21 mouse cellular contexts compared by ENCODE assay signal in the genomic region with DNA sequence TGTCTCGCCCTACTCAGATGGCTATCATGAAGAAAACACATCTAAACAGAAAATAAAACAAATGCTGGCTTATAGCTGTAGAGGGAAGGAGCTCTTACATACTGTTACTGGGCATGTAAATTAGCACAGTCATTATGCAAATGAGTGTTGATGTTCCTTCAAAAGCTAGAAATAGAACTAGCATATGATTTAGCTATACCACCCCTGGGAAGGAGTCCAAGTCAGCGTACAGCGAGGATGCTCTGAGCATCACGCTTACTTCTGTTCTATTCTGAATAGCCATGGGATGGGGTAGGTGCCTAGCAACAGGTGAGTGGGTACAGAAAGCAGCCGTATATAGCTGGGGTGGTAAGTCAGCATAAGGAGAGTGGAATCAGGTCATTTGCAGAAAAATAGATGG. TPM values are rescaled to one million over a fixed set of nuclear protein-coding genes. Genes with fewer than 3 reads are reported as not detected.
DNase-seq lines count a peak whose midpoint lies in the region; ATAC-seq lines count a peak whose summit lies in the region.
"Had no signal": no experiment of that assay in that cellular context is flagged by ENCODE, and none has a peak within 500 bp of the region (broad histone marks: within the 10 kb centered on the region; RNA-seq: fewer than 3 reads in every experiment).

No protein-coding gene starts in this region.

- H3K4me3 ChIP-seq in hindbrain, embryonic 16.5 days (ENCODE audit: low read length) = no peak overlapping the region
- no peak overlapping the region for H3K4me3 ChIP-seq in hindbrain, embryonic 11.5 days (ENCODE audit: low read depth, low read length)
- H3K4me3 ChIP-seq: erythroblast, embryonic 14.5 days; heart, embryonic 13.5 days; hindbrain, embryonic 13.5 days; limb, embryonic 15.5 days; midbrain, embryonic 12.5 days; neural tube, embryonic 12.5 days; stomach, embryonic 15.5 days had no signal

- H3K9me3 ChIP-seq in hindbrain, embryonic 16.5 days (ENCODE audit: control insufficient read depth, low read length) = no peaks in the 10 kb centered on the region
- no peaks in the 10 kb centered on the region for H3K9me3 ChIP-seq in hindbrain, embryonic 11.5 days (ENCODE audit: control insufficient read depth, low read length)
- H3K9me3 ChIP-seq: heart, embryonic 13.5 days; hindbrain, embryonic 13.5 days; limb, embryonic 15.5 days; midbrain, embryonic 12.5 days; neural tube, embryonic 12.5 days; stomach, embryonic 15.5 days had no signal

- 56% methylated on average over 5 of the region's 5 CpGs for WGBS in hindbrain, embryonic 16.5 days
- 95% methylated on average over 5 of the region's 5 CpGs for WGBS in hindbrain, embryonic 11.5 days

- H3K27me3 ChIP-seq in hindbrain, embryonic 16.5 days (replicated peaks; ENCODE audit: control insufficient read depth, insufficient read depth, low read length) = no peaks in the 10 kb centered on the region
- no peaks in the 10 kb centered on the region for H3K27me3 ChIP-seq in hindbrain, embryonic 11.5 days (ENCODE audit: control insufficient read depth, insufficient read depth, low read length)
- H3K27me3 ChIP-seq: heart, embryonic 13.5 days; hindbrain, embryonic 13.5 days; limb, embryonic 15.5 days; midbrain, embryonic 12.5 days; neural tube, embryonic 12.5 days; stomach, embryonic 15.5 days had no signal

- no peak overlapping the region for H3K4me2 ChIP-seq in hindbrain, embryonic 16.5 days (ENCODE audit: low read length)
- H3K4me2 ChIP-seq in hindbrain, embryonic 11.5 days (replicated peaks; ENCODE audit: low read depth, low read length) = no peak overlapping the region
- H3K4me2 ChIP-seq: heart, embryonic 13.5 days; hindbrain, embryonic 13.5 days; limb, embryonic 15.5 days; midbrain, embryonic 12.5 days; neural tube, embryonic 12.5 days; stomach, embryonic 15.5 days had no signal

- no peaks in the 10 kb centered on the region for H3K36me3 ChIP-seq in hindbrain, embryonic 16.5 days (ENCODE audit: control insufficient read depth, insufficient read depth, low read length)
- no peaks in the 10 kb centered on the region for H3K36me3 ChIP-seq in hindbrain, embryonic 11.5 days (ENCODE audit: control insufficient read depth, insufficient read depth, low read length)
- H3K36me3 ChIP-seq: heart, embryonic 13.5 days; hindbrain, embryonic 13.5 days; limb, embryonic 15.5 days; midbrain, embryonic 12.5 days; neural tube, embryonic 12.5 days; stomach, embryonic 15.5 days had no signal

- H3K9ac ChIP-seq in hindbrain, embryonic 16.5 days (ENCODE audit: low read depth, low read length) = no peak overlapping the region
- H3K9ac ChIP-seq in hindbrain, embryonic 11.5 days (ENCODE audit: low read depth, low read length) = no peak overlapping the region
- H3K9ac ChIP-seq: heart, embryonic 13.5 days; hindbrain, embryonic 13.5 days; limb, embryonic 15.5 days; midbrain, embryonic 12.5 days; neural tube, embryonic 12.5 days; stomach, embryonic 15.5 days had no signal

- peaks cover 32% of the 10 kb centered on the region for H3K4me1 ChIP-seq in hindbrain, embryonic 16.5 days (ENCODE audit: control insufficient read depth, insufficient read depth, low read depth, low read length)
- no peaks in the 10 kb centered on the region for H3K4me1 ChIP-seq in hindbrain, embryonic 11.5 days (replicated peaks; ENCODE audit: control insufficient read depth, insufficient read depth, low read length)

- 0 out of 2 replicates have a peak, but pooled peaks have one; percentile 6 for ATAC-seq in hindbrain, embryonic 16.5 days
- no peak for ATAC-seq in hindbrain, embryonic 11.5 days (ENCODE audit: low FRiP score)

- no peak overlapping the region for H3K27ac ChIP-seq in hindbrain, embryonic 16.5 days (ENCODE audit: low read depth, low read length)
- no peak overlapping the region for H3K27ac ChIP-seq in hindbrain, embryonic 11.5 days (ENCODE audit: low read depth, low read length)
- H3K27ac ChIP-seq: heart, embryonic 13.5 days; limb, embryonic 15.5 days; neural tube, embryonic 12.5 days had no signal

- DNase-seq in hindbrain, embryonic 11.5 days (ENCODE audit: low spot score) = no peak
- peak; percentile 36 for DNase-seq in brain, embryonic 18.5 days (ENCODE audit: low read depth, low spot score)
- peak; percentile 55 to 87 for DNase-seq in frontal cortex, postnatal 36 days (ENCODE audit: low spot score in 2 of 2)
- DNase-seq in right cerebral cortex, adult 2 months (ENCODE audit: low spot score in 2 of 2) = peak; percentile 72 to 78
- DNase-seq in ovary, postnatal 14 days (ENCODE audit: low spot score) = no peak
- no peak for DNase-seq in urinary bladder, postnatal 4 days (ENCODE audit: low spot score in 2 of 2)
- no peak for DNase-seq in adrenal gland, adult 2 months
- DNase-seq: B cell, adult 2 months; cerebellum, adult 9-11 months; gastrocnemius, postnatal 14 days; kidney, adult 9 months; lung, adult 18-20 months; lung, postnatal 4 days had no signal

RNA-seq across cellular contexts. Expression of gene Plekha5, which starts 55.1 kb away (rescaled TPM):
- 31.2 and 34.9 TPM in 2 replicates for polyA plus RNA-seq in hindbrain, embryonic 16.5 days (2015; fragmentation: Nextera tagmentation; extraction: Ambion mirVana)
- polyA plus RNA-seq in hindbrain, embryonic 11.5 days (2014; fragmentation: Nextera tagmentation; extraction: Ambion mirVana) = 50.8 and 55.1 TPM in 2 replicates
- 10 to 100 TPM; 27.1 to 32.4 TPM for total RNA-seq in adrenal gland, adult 2 months (2021)
- 7.1 and 15.7 TPM in 2 replicates for polyA plus RNA-seq in adrenal gland, adult 2 months (2012; rRNA removed)

Comparison
In these comparisons a context has a peak if more than half of its experiments do, and no peak if none do; other contexts are left out.
1. DNase-seq: peak in brain, embryonic 18.5 days (single experiment), frontal cortex, postnatal 36 days (2 of 2) and right cerebral cortex, adult 2 months (2 of 2); none in hindbrain, embryonic 11.5 days (single experiment), ovary, postnatal 14 days (single experiment), urinary bladder, postnatal 4 days (0 of 2) and adrenal gland, adult 2 months (single experiment).